Mouse (Mus musculus): ENCODE measurements around the gene Tnrc18.

- no peak for TF ChIP-seq POLR2A (IDR thresholded peaks at IDR 0.05; ENCODE audit: control insufficient read depth, low read depth, low read length)
- no peak for TF ChIP-seq CTCF (IDR thresholded peaks at IDR 0.05; ENCODE audit: control insufficient read depth, insufficient read depth, insufficient replicate concordance, low read depth, low read length)
These were observed 6.5 kb downstream of the Tnrc18 start for GRCm38 (mm10) chr5:142810710-142811599.

Data from testis, adult 2 months (tissue).